Mouse (Mus musculus) heart, adult 2 months (tissue): ENCODE measurements around the gene Sec16a. TPM values are rescaled to one million over a fixed set of nuclear protein-coding genes. Genes with fewer than 3 reads are reported as not detected.
A peak's percentile ranks its signal among the peaks of the same experiment; 100 is the strongest.

Source experiments
- DNase-seq, 2 experiments: peaks; one replicate each; pipeline ENCODE4 v3.0.0; 2021
- H3K27ac ChIP-seq: fragments of 200-600 bp; 2 replicates; pipeline ENCODE4 v1.8.1; 2022
- H3K27me3 ChIP-seq: fragments of 200-500 bp; 2 replicates; pipeline ENCODE4 v1.6.1; 2012; ENCODE audit warnings: mild to moderate bottlenecking, low read length, inconsistent platforms, mixed read lengths; ENCODE audit not compliant: control insufficient read depth, insufficient read depth
- H3K36me3 ChIP-seq: fragments of 200-500 bp; 2 replicates; pipeline ENCODE4 v1.6.1; 2012; ENCODE audit warnings: low read length, inconsistent platforms; ENCODE audit not compliant: control insufficient read depth, insufficient read depth
- H3K4me1 ChIP-seq: fragments of 200-500 bp; 2 replicates; pipeline ENCODE4 v1.6.1; 2011; ENCODE audit warnings: low read length; ENCODE audit not compliant: control insufficient read depth, insufficient read depth
- H3K4me3 ChIP-seq: fragments of 200-600 bp; 2 replicates; pipeline ENCODE4 v1.8.1; 2022
- H3K79me2 ChIP-seq: fragments of 200-500 bp; replicated peaks from 2 replicates; pipeline ENCODE4 v1.6.1; 2012; ENCODE audit warnings: mild to moderate bottlenecking, inconsistent platforms, low read length, moderate library complexity, mixed read lengths; ENCODE audit not compliant: control insufficient read depth, insufficient read depth
- H3K9ac ChIP-seq: fragments of 200-500 bp; 2 replicates; pipeline ENCODE4 v1.6.1; 2012; ENCODE audit warnings: low read depth, mild to moderate bottlenecking, control low read depth, inconsistent platforms, low read length, mixed read lengths
- CTCF ChIP-seq: fragments of 200-600 bp; IDR thresholded peaks from 2 replicates; pipeline ENCODE4 v1.8.1; 2022; ENCODE audit warnings: antibody characterized with exemption, mild to moderate bottlenecking, moderate library complexity
- EP300 ChIP-seq: fragments of 200-500 bp; IDR thresholded peaks from 2 replicates; pipeline ENCODE4 v1.6.1; 2011; ENCODE audit warnings: low read depth, low read length, control low read depth; ENCODE audit not compliant: insufficient read depth
- POLR2A ChIP-seq: fragments of 200-500 bp; IDR thresholded peaks from 2 replicates; pipeline ENCODE4 v1.6.1; 2011; ENCODE audit warnings: mild to moderate bottlenecking, low read depth, low read length, control low read depth; ENCODE audit not compliant: insufficient read depth
- WGBS: fragments of 180-500 bp; shearing (Covaris S2); methylation state at CpG from one replicate; pipeline ENCODE4 v1.1.7; 2018; 5-methylcytosine and 5-hydroxymethylcytosine counted together
- intact Hi-C: fragments of 180-260 bp; cut with DNase I; formaldehyde crosslinking; loops from one replicate; pipeline ENCODE4 v1.15.1; 2025
- polyA plus RNA-seq: library from polyadenylated mRNA; depleted of rRNA; stranded (reverse); fragments of >200 nt; gene quantifications from 2 replicates; pipeline ENCODE4 v1.2.3, GENCODE M21; 2012
- total RNA-seq, 2 experiments: library from RNA; stranded (reverse); gene quantifications; 2 replicates each; pipeline ENCODE4 v1.2.3; 2021

Sec16a gene
- total and polyA plus RNA-seq, 3 experiments: 36.3 to 40.4 (median 37.5) TPM

GRCm38 (mm10) chr2:26409362-26409761, 35.7 kb downstream of the Sec16a start:
- Histone ChIP-seq H3K79me2 (peaks cover 7% of the 10 kb centered on the region), H3K27ac (no peak overlapping the region; the same call in 1 of the 2 replicates), H3K27me3 (no peaks in the 10 kb centered on the region), H3K4me1 (peaks cover 17% of the 10 kb centered on the region), H3K9ac (no peak overlapping the region), H3K36me3 (no peaks in the 10 kb centered on the region; the same call in 1 of the 2 replicates), H3K4me3 (no peak overlapping the region; the same call in 1 of the 2 replicates)
- DNase-seq: no peak
- TF ChIP-seq CTCF: no peak
- no peak for TF ChIP-seq EP300
- TF ChIP-seq POLR2A: no peak
- intact Hi-C loops: loop anchor here (1.0 to 2.0 kb wide), 3 partner anchors 35 to 84 kb away; partner anchors contain the start of genes Dnlz and Sec16a
- WGBS: 53% methylated on average over 3 of the region's 3 CpGs

GRCm38 (mm10) chr2:26408515-26409356, 36.3 kb downstream of the Sec16a start, which contains the start of gene Inpp5e:
Inpp5e (minus strand) TSS chr2:26409203.
- Histone ChIP-seq H3K79me2 (peaks cover 7% of the 10 kb centered on the region), H3K9ac (peak within 1 kb of the TSS; percentile 98), H3K36me3 (no peaks in the 10 kb centered on the region; the same call in 1 of the 2 replicates), H3K4me1 (peaks cover 17% of the 10 kb centered on the region), H3K4me3 (peak within 1 kb of the TSS; percentile 94), H3K27me3 (no peaks in the 10 kb centered on the region), H3K27ac (peak within 1 kb of the TSS; percentile 96)
- intact Hi-C loops: loop anchor here (1.0 to 2.0 kb wide), 3 partner anchors 36 to 83 kb away; partner anchors contain the start of genes Dnlz and Sec16a
- WGBS: under 1% methylated on average over 57 of the region's 57 CpGs
- 0 out of 2 replicates have a peak, but pooled peaks have one; percentile 16 for TF ChIP-seq POLR2A
- TF ChIP-seq CTCF: peak; percentile 94
- TF ChIP-seq EP300: peak; percentile 76
- peak; percentile 97 to 100 for DNase-seq

- H3K27me3 ChIP-seq: no peaks in the 10 kb centered on the region
- TF ChIP-seq EP300 (no peak), POLR2A (no peak), CTCF (no peak)
- no peak overlapping the region for H3K9ac ChIP-seq
- H3K36me3 ChIP-seq: no peaks in the 10 kb centered on the region
- H3K4me3 ChIP-seq: no peak overlapping the region
- peaks cover 19% of the 10 kb centered on the region for H3K4me1 ChIP-seq
- H3K27ac ChIP-seq: no peak overlapping the region
- DNase-seq: no peak
- peaks cover 7% of the 10 kb centered on the region for H3K79me2 ChIP-seq
- 69% methylated on average over 8 of the region's 8 CpGs for WGBS
- intact Hi-C loops: no loop called here
Observed at GRCm38 (mm10) chr2:26403306-26403705, 41.7 kb downstream of the Sec16a start.

- intact Hi-C loops: no loop called here
- 92% methylated on average over 1 of the region's 1 CpGs for WGBS
- Histone ChIP-seq H3K36me3 (no peaks in the 10 kb centered on the region), H3K27me3 (no peaks in the 10 kb centered on the region), H3K4me3 (no peak overlapping the region), H3K27ac (no peak overlapping the region), H3K4me1 (peaks cover 10% of the 10 kb centered on the region), H3K9ac (no peak overlapping the region), H3K79me2 (peaks cover 2% of the 10 kb centered on the region)
- TF ChIP-seq EP300: no peak
- TF ChIP-seq POLR2A: no peak
- no peak for TF ChIP-seq CTCF
- no peak for DNase-seq
Observed at GRCm38 (mm10) chr2:26402265-26402664, 42.8 kb downstream of the Sec16a start.

DNA sequence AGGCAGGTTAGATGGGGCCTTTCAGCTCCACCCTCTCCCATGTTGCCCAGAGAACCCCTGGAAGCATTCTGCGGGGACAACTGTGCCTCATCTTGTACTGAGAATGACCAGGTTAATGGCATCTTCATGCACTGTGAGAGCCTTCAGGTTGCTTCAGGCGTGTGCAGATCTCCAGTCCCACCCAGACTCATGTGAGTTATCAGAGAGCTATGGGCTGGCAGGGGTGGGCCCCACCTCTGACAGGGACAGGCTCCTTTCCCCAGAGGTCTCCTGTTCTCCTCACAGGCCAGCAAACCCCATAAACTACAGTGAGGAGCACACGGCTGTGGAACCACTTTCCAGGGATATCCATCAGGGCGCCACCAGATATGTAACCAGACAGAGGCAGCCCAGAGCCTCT, 44.0 kb downstream of the Sec16a start:
- Histone ChIP-seq H3K27ac (no peak overlapping the region), H3K79me2 (no peaks in the 10 kb centered on the region; the same call in 1 of the 2 replicates), H3K36me3 (no peaks in the 10 kb centered on the region), H3K9ac (no peak overlapping the region), H3K4me3 (no peak overlapping the region), H3K4me1 (peaks cover 8% of the 10 kb centered on the region), H3K27me3 (no peaks in the 10 kb centered on the region)
- no peak for DNase-seq
- 83% methylated on average over 4 of the region's 4 CpGs for WGBS
- intact Hi-C loops: no loop called here
- TF ChIP-seq CTCF: no peak
- no peak for TF ChIP-seq POLR2A
- TF ChIP-seq EP300: no peak

GRCm38 (mm10) chr2:26400296-26400695, 44.7 kb downstream of the Sec16a start:
- Histone ChIP-seq H3K27ac (peak overlapping the region; percentile 57), H3K4me1 (peaks cover 5% of the 10 kb centered on the region), H3K4me3 (no peak overlapping the region), H3K9ac (no peak overlapping the region), H3K79me2 (no peaks in the 10 kb centered on the region; the same call in 1 of the 2 replicates), H3K27me3 (no peaks in the 10 kb centered on the region), H3K36me3 (no peaks in the 10 kb centered on the region)
- WGBS: 87% methylated on average over 5 of the region's 5 CpGs
- no peak for DNase-seq
- intact Hi-C loops: no loop called here
- TF ChIP-seq POLR2A (no peak), EP300 (no peak), CTCF (no peak)
